Mouse (Mus musculus) liver, postnatal 0 days (tissue): ENCODE results near the gene Zfp655. TPM values are rescaled to one million over a fixed set of nuclear protein-coding genes. Genes with fewer than 3 reads are reported as not detected.
A peak's percentile ranks its signal among the peaks of the same experiment; 100 is the strongest.

Source experiments
- ATAC-seq: fragments of 200-750 bp; cut with Nextera tagmentation; 2 replicates; pipeline ENCODE4 v1.8.0; 2017; ENCODE audit warnings: mild to moderate bottlenecking, moderate library complexity
- DNase-seq: peaks from one replicate; pipeline ENCODE4 v3.0.0-alpha.2; 2016
- H3K27ac ChIP-seq: fragments of 300-500 bp; sonication (generic); 2 replicates; pipeline ENCODE4 v1.5.1; 2014; ENCODE audit warnings: antibody characterized with exemption, moderate library complexity, mild to moderate bottlenecking, low read depth
- H3K27me3 ChIP-seq: fragments of 300-500 bp; sonication (generic); 2 replicates; pipeline ENCODE4 v1.6.1; 2014; ENCODE audit warnings: low read length, control low read depth, mixed read lengths; ENCODE audit not compliant: insufficient read depth
- H3K36me3 ChIP-seq: fragments of 300-500 bp; sonication (generic); replicated peaks from 2 replicates; pipeline ENCODE4 v1.6.1; 2014; ENCODE audit warnings: mild to moderate bottlenecking, control low read depth, low read length, moderate library complexity, mixed read lengths; ENCODE audit not compliant: insufficient read depth
- H3K4me1 ChIP-seq: fragments of 300-500 bp; sonication (generic); 2 replicates; pipeline ENCODE4 v1.6.1; 2014; ENCODE audit warnings: antibody characterized with exemption, mild to moderate bottlenecking, control low read depth; ENCODE audit not compliant: insufficient read depth
- H3K4me2 ChIP-seq: fragments of 300-500 bp; sonication (generic); 2 replicates; pipeline ENCODE4 v1.6.1; 2014; ENCODE audit warnings: low read depth, mild to moderate bottlenecking, low read length, moderate library complexity, mixed read lengths
- H3K4me3 ChIP-seq: fragments of 300-500 bp; sonication (generic); 2 replicates; pipeline ENCODE4 v1.5.1; 2014; ENCODE audit warnings: low read depth, low read length
- H3K9ac ChIP-seq: fragments of 300-500 bp; sonication (generic); replicated peaks from 2 replicates; pipeline ENCODE4 v1.6.1; 2014; ENCODE audit warnings: mild to moderate bottlenecking, moderate library complexity
- H3K9me3 ChIP-seq: fragments of 300-500 bp; sonication (generic); 2 replicates; pipeline ENCODE4 v1.6.1; 2016; ENCODE audit warnings: mild to moderate bottlenecking, control low read depth, low read length, mixed read lengths
- CTCF ChIP-seq: sonication (generic); IDR thresholded peaks from 2 replicates; pipeline ENCODE4 v1.5.1; 2016; ENCODE audit warnings: antibody characterized with exemption, low read depth
- EP300 ChIP-seq: IDR thresholded peaks from 2 replicates; pipeline ENCODE4 v1.6.1; 2016; ENCODE audit warnings: antibody characterized with exemption, low read depth, mild to moderate bottlenecking
- WGBS: fragments of 180-500 bp; shearing (Covaris S2); extraction: QIAGEN DNeasy Blood & Tissue Kit; methylation state at CpG from one replicate; pipeline ENCODE4 v1.1.7; 2014; ENCODE audit not compliant: insufficient replicate concordance; 5-methylcytosine and 5-hydroxymethylcytosine counted together
- polyA plus RNA-seq: library from polyadenylated mRNA; unstranded; fragments of >200 nt; fragmentation: Nextera tagmentation; extraction: Ambion mirVana; gene quantifications from 2 replicates; pipeline ENCODE4 v1.2.1, GENCODE M21; 2015

Zfp655 gene
- polyA plus RNA-seq, 1 experiment from 2014 or later, result 27.4 TPM

- no peaks in the 10 kb centered on the region for H3K9me3 ChIP-seq
- H3K36me3 ChIP-seq, result peaks cover 26% of the 10 kb centered on the region
- peak within 1 kb of the TSS; percentile 83 for H3K4me2 ChIP-seq
- peak within 1 kb of the TSS; percentile 97 for H3K27ac ChIP-seq
- ATAC-seq (peak; percentile 100), DNase-seq (peak; percentile 94)
- H3K9ac ChIP-seq, result peak within 1 kb of the TSS; percentile 91
- H3K4me1 ChIP-seq, result peaks cover 8% of the 10 kb centered on the region
- 0 out of 2 replicates have a peak, but pooled peaks have one; percentile 39 for TF ChIP-seq EP300
- no peak for TF ChIP-seq CTCF
- H3K4me3 ChIP-seq, result peak within 1 kb of the TSS; percentile 78
- WGBS, result under 1% methylated on average over 50 of the region's 50 CpGs
- H3K27me3 ChIP-seq, result no peaks in the 10 kb centered on the region
These were observed 49.0 kb downstream of the Zfp655 start, which contains the start of gene Zscan25 for GRCm38 (mm10) chr5:145280371-145281143. Gene Zscan25, plus strand, starts transcription at chr5:145280500.

GRCm38 (mm10) chr5:145288382-145288781, 56.9 kb downstream of the Zfp655 start:
- WGBS, result 85% methylated on average over 5 of the region's 5 CpGs
- Histone ChIP-seq H3K9ac (no peak overlapping the region), H3K4me2 (no peak overlapping the region), H3K27ac (no peak overlapping the region), H3K9me3 (no peaks in the 10 kb centered on the region), H3K4me1 (no peaks in the 10 kb centered on the region), H3K4me3 (no peak overlapping the region), H3K27me3 (no peaks in the 10 kb centered on the region), H3K36me3 (peaks cover 74% of the 10 kb centered on the region)
- DNase-seq (no peak), ATAC-seq (peak; percentile 30; the same call in 1 of the 2 replicates)
- TF ChIP-seq CTCF (no peak), EP300 (no peak)

- ATAC-seq (no peak), DNase-seq (no peak)
- WGBS, result 94% methylated on average over 16 of the region's 16 CpGs
- H3K27ac ChIP-seq, result no peak overlapping the region
- no peaks in the 10 kb centered on the region for H3K27me3 ChIP-seq
- no peak overlapping the region for H3K4me3 ChIP-seq
- no peak overlapping the region for H3K9ac ChIP-seq
- H3K36me3 ChIP-seq, result peaks cover 53% of the 10 kb centered on the region
- TF ChIP-seq EP300, result no peak
- no peak for TF ChIP-seq CTCF
- H3K4me1 ChIP-seq, result peaks cover 4% of the 10 kb centered on the region; the same call in 1 of the 2 replicates
- H3K9me3 ChIP-seq, result no peaks in the 10 kb centered on the region
- H3K4me2 ChIP-seq, result no peak overlapping the region
These were observed 59.2 kb downstream of the Zfp655 start for GRCm38 (mm10) chr5:145290697-145291096.

GRCm38 (mm10) chr5:145292398-145292797, 60.9 kb downstream of the Zfp655 start:
- peaks cover 39% of the 10 kb centered on the region for H3K36me3 ChIP-seq
- DNase-seq (no peak), ATAC-seq (no peak)
- WGBS, result 94% methylated on average over 6 of the region's 6 CpGs
- H3K4me3 ChIP-seq, result no peak overlapping the region
- H3K4me1 ChIP-seq, result peaks cover 4% of the 10 kb centered on the region; the same call in 1 of the 2 replicates
- H3K9ac ChIP-seq, result no peak overlapping the region
- H3K9me3 ChIP-seq, result no peaks in the 10 kb centered on the region
- TF ChIP-seq EP300, result no peak
- TF ChIP-seq CTCF, result no peak
- H3K27me3 ChIP-seq, result no peaks in the 10 kb centered on the region
- H3K4me2 ChIP-seq, result no peak overlapping the region
- H3K27ac ChIP-seq, result no peak overlapping the region

Other genes with a start within 250 kb of the Zfp655 start
- not detected in 2 replicates for gene Gm4871, start 199.0 kb upstream of the Zfp655 start, polyA plus RNA-seq
- not detected in 2 replicates for gene 1700018F24Rik, start 188.7 kb upstream of the Zfp655 start, polyA plus RNA-seq
- gene Arpc1a, start 147.9 kb upstream of the Zfp655 start, polyA plus RNA-seq, result 49.1 and 51.1 TPM in 2 replicates
- not detected in 2 replicates for gene Kpna7, start 147.7 kb upstream of the Zfp655 start, polyA plus RNA-seq
- 157 and 181 TPM in 2 replicates for gene Arpc1b, start 117.5 kb upstream of the Zfp655 start, polyA plus RNA-seq
- gene Pdap1, start 91.5 kb upstream of the Zfp655 start, polyA plus RNA-seq, result 32.5 and 34.0 TPM in 2 replicates
- 94.8 and 97.2 TPM in 2 replicates for gene Bud31, start 91.4 kb upstream of the Zfp655 start, polyA plus RNA-seq
- gene Ptcd1, start 64.6 kb upstream of the Zfp655 start, polyA plus RNA-seq, result 4.4 and 5.5 TPM in 2 replicates
- 18.1 and 19.3 TPM in 2 replicates for gene Cpsf4, start 64.5 kb upstream of the Zfp655 start, polyA plus RNA-seq
- gene Atp5j2, start 39.7 kb upstream of the Zfp655 start, polyA plus RNA-seq, result 411 and 425 TPM in 2 replicates
- 5.0 and 5.5 TPM in 2 replicates for gene Zkscan14, start 29.8 kb upstream of the Zfp655 start, polyA plus RNA-seq
- gene Zkscan5, start 27.2 kb upstream of the Zfp655 start, polyA plus RNA-seq, result 2.8 and 3.8 TPM in 2 replicates
- 0.22 and 0.25 TPM in 2 replicates for gene Zscan25, start 48.8 kb downstream of the Zfp655 start, polyA plus RNA-seq
- gene Cyp3a57, start 113.6 kb downstream of the Zfp655 start, polyA plus RNA-seq, result 1.0 and 1.2 TPM in 2 replicates
- 36.6 and 36.8 TPM in 2 replicates for gene Cyp3a16, start 238.0 kb downstream of the Zfp655 start, polyA plus RNA-seq